Mouse (Mus musculus): ENCODE results near the gene Ffar2. TPM values are rescaled to one million over a fixed set of nuclear protein-coding genes. Genes with fewer than 3 reads are reported as not detected.

The Ffar2 gene
- total RNA-seq (2023), result 10 to 100 TPM; 38.5 to 40.3 TPM

DNA sequence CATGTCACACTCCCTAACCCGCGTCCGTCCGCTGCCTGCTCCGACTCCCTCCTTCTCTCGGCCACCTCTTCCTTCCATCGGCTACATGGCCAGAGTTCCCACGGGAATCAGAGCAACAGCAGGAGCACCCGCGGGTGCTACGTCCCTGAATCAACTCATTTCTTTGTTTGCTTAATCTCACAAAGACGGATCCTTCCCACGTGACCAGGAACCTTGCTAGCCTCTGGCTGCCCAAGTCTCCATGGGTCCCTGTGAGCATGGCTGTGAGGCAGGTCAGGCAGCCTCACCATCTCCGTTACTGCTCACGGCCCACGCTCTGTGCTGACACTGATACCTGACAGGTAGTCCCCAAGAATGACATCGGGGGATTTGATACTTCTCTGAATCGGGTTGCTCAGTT is at the start of gene Ffar2:
Gene Ffar2 (minus strand): TSS at position 101 of the 400 bp plus-strand sequence.

DNA sequence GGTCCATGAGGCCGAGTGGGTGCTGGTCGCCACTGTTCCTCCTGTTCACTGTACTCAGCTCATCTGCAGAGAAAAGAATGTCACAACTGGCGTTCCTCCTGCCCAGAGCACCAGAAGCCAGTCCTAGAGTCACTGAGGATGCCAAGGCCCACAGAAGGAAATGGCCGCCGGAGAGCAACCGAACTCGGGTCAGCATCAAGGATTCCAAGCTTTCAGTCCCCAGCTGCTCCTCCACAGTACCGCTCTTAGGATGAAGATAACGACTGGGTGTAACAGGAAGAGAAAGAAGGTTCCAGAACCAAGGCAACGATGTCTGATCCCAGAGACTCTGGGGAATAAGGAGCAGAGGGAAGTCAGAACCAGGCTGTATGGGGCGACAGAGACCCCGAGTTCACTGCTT is 37.9 kb upstream of the Ffar2 start, which contains the start of gene Ffar1:
Gene Ffar1 (minus strand): TSS at position 101 of the 400 bp plus-strand sequence.

DNA sequence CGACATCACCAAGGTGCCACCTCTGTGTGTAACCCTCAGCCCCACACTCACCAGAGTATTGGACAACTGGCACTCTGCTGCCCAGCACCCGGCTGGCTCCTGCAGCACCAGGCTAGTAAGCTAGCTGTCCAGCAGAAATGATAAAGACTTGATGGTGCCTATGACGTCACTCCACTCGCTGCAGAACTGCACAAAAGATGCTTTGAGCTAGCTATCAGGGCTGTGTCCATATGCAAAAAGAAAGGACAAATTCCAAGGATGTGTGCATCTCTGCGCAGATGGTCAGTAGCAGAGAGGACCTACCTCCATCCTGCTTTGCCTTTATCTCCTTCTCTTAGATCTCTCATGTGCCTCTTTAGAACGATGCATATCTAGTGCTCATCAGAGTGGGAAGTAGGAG is 32.5 kb upstream of the Ffar2 start, which contains the start of gene Ffar3:
Gene Ffar3 (minus strand): TSS at position 101 of the 400 bp plus-strand sequence.

DNA sequence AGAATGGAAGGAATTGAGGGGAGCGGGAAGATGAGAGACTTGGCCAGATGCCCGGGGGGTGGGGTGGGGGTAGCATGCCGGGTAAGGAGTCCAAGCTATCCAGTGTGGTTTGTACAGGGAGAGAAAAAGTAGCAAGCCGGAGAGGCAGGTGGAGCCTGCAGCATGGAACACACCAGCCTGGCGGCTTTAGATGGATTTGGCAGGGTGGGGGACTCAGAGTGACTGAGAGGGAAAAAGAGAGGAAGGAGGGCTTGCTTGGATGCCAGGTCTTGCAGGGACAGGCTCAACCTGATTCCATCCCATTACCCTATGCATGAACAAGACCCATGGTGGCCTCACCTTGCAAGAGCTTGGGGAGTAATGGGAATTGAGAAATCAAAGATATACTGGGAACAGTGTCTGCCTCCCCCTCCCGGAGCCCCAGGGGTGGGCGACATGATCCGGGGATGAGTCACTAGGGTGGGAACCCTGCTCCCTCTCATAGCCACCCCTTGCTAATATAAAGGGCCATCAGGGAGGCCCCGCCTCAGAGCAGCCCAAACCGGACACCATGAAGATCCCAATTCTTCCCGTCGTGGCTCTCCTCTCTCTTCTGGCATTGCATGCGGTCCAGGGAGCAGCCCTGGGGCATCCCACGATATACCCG is 36.1 kb downstream of the Ffar2 start, which contains the start of gene Krtdap:
Gene Krtdap (plus strand): TSS at position 520 of the 646 bp plus-strand sequence.

Other genes with a start within 250 kb of the Ffar2 start
- gene Kmt2b, start 235.0 kb downstream of the Ffar2 start, total RNA-seq (2023), result 10 to 100 TPM; 51.3 to 54.4 TPM
- gene Zbtb32, start 224.9 kb downstream of the Ffar2 start, total RNA-seq (2023), result under 1 TPM; 0.20 to 0.22 TPM
- not detected for gene Upk1a, start 210.9 kb downstream of the Ffar2 start, total RNA-seq (2023)
- 100 to 1,000 TPM; 236 to 250 TPM for gene Cox6b1, start 197.6 kb downstream of the Ffar2 start, total RNA-seq (2023)
- gene Etv2, start 187.9 kb downstream of the Ffar2 start, total RNA-seq (2023), result not detected
- 10 to 100 TPM; 77.8 to 88.7 TPM for gene Rbm42, start 173.5 kb downstream of the Ffar2 start, total RNA-seq (2023)
- 10 to 100 TPM; 22.3 to 22.8 TPM for gene Haus5, start 158.8 kb downstream of the Ffar2 start, total RNA-seq (2023)
- gene Pmis2, start 152.2 kb downstream of the Ffar2 start, total RNA-seq (2023), result not detected
- gene 2200002J24Rik, start 124.8 kb downstream of the Ffar2 start, total RNA-seq (2023), result not detected
- gene Atp4a, start 111.6 kb downstream of the Ffar2 start, total RNA-seq (2023), result under 1 TPM; 0.37 to 0.58 TPM
- 10 to 100 TPM; 26.6 to 35.5 TPM for gene Tmem147, start 94.2 kb downstream of the Ffar2 start, total RNA-seq (2023)
- gene Gapdhs, start 80.1 kb downstream of the Ffar2 start, total RNA-seq (2023), result not detected
- 1 to 10 TPM; 1.9 to 3.2 TPM for gene Sbsn, start 72.3 kb downstream of the Ffar2 start, total RNA-seq (2023)
- 1 to 10 TPM; 1.4 to 3.3 TPM for gene Dmkn, start 60.0 kb downstream of the Ffar2 start, total RNA-seq (2023)
- gene Krtdap, start 35.9 kb downstream of the Ffar2 start, total RNA-seq (2023), result not detected
- gene Ffar3, start 32.4 kb upstream of the Ffar2 start, total RNA-seq (2023), result not detected
- gene Ffar1, start 37.8 kb upstream of the Ffar2 start, total RNA-seq (2023), result not detected
- 1 to 10 TPM; 4.9 to 5.4 TPM for gene Cd22, start 56.6 kb upstream of the Ffar2 start, total RNA-seq (2023)
- 1 to 10 TPM; 1.1 to 1.9 TPM for gene Mag, start 91.1 kb upstream of the Ffar2 start, total RNA-seq (2023)
- 1 to 10 TPM in 1 of 2 experiments, not detected in 1; 2.0 TPM for gene Hamp2, start 100.9 kb upstream of the Ffar2 start, total RNA-seq (2023)
- gene Hamp, start 120.3 kb upstream of the Ffar2 start, total RNA-seq (2023), result not detected
- 100 to 1,000 TPM; 125 to 137 TPM for gene Usf2, start 133.0 kb upstream of the Ffar2 start, total RNA-seq (2023)
- 1 to 10 TPM; 2.4 to 3.4 TPM for gene Lsr, start 149.7 kb upstream of the Ffar2 start, total RNA-seq (2023)
- gene Fam187b, start 150.0 kb upstream of the Ffar2 start, total RNA-seq (2023), result under 1 TPM; 0.49 to 0.62 TPM
- 100 to 1,000 TPM; 709 to 844 TPM for gene Fxyd5, start 218.7 kb upstream of the Ffar2 start, total RNA-seq (2023)
- not detected for gene Fxyd7, start 227.7 kb upstream of the Ffar2 start, total RNA-seq (2023)
- gene Fxyd1, start 233.4 kb upstream of the Ffar2 start, total RNA-seq (2023), result not detected
- gene Lgi4, start 235.6 kb upstream of the Ffar2 start, total RNA-seq (2023), result under 1 TPM in 1 of 2 experiments, not detected in 1; 0.15 TPM